Comparison of ENCODE assay signal across 14 mouse cellular contexts in the genomic region with DNA sequence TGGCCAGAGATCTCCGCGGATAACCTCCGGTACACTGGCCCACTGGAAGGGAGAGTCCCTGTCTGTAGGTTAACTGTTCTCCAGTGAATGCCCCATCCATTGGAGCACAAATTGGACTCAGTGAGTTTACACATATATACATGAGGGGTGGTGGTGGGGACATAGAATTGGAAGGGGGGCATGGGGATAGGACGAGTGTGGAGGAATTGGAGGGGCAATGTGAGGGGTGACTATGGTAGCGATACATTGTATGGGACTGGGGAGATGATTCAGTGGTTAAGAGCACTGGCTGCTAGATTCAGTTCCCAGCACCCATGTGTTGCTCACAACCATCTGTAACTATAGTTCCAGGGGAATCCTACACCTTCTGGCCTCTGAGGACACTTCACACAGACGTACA. TPM values are rescaled to one million over a fixed set of nuclear protein-coding genes. Genes with fewer than 3 reads are reported as not detected.
DNase-seq lines count a peak whose midpoint lies in the region; ATAC-seq lines count a peak whose summit lies in the region.
"Had no signal": no experiment of that assay in that cellular context is flagged by ENCODE, and none has a peak within 500 bp of the region (broad histone marks: within the 10 kb centered on the region; RNA-seq: fewer than 3 reads in every experiment).

No protein-coding gene starts in this region.

- peaks cover 12% of the 10 kb centered on the region for H3K4me1 ChIP-seq in heart, embryonic 16.5 days (ENCODE audit: control insufficient read depth, insufficient read depth, low read length)
- peaks cover 41% of the 10 kb centered on the region for H3K4me1 ChIP-seq in midbrain, embryonic 10.5 days
- peaks cover 7% of the 10 kb centered on the region for H3K4me1 ChIP-seq in midbrain, embryonic 14.5 days (ENCODE audit: control insufficient read depth, insufficient read depth, low read length)
- peaks cover 15% of the 10 kb centered on the region for H3K4me1 ChIP-seq in embryonic facial prominence, embryonic 15.5 days
- H3K4me1 ChIP-seq in liver, embryonic 16.5 days (ENCODE audit: control insufficient read depth, low read depth, low read length), result peaks cover 29% of the 10 kb centered on the region

- DNase-seq in heart, postnatal 25 days (ENCODE audit: low spot score), result no peak
- no peak for DNase-seq in midbrain, embryonic 10.5 days (ENCODE audit: low spot score)
- DNase-seq in midbrain, embryonic 14.5 days, result no peak
- DNase-seq in adrenal gland, postnatal 14 days, result no peak
- no peak for DNase-seq in gastrocnemius, adult 8-10 months (ENCODE audit: low spot score in 2 of 2)
- DNase-seq: left cerebral cortex, postnatal 4 days; thymus, postnatal 25 days had no signal

- H3K4me2 ChIP-seq in heart, embryonic 16.5 days (ENCODE audit: low read depth, low read length), result no peak overlapping the region
- no peak overlapping the region for H3K4me2 ChIP-seq in midbrain, embryonic 14.5 days (ENCODE audit: low read length)
- 0 out of 2 replicates have a peak overlapping the region, but pooled peaks have one; percentile 48 for H3K4me2 ChIP-seq in embryonic facial prominence, embryonic 15.5 days (replicated peaks)
- H3K4me2 ChIP-seq in liver, embryonic 16.5 days (ENCODE audit: low read depth, low read length), result 0 out of 2 replicates have a peak overlapping the region, but pooled peaks have one; percentile 42

- intact Hi-C loops in heart, postnatal 25 days (cut with DNase I), result no loop called here

- no peaks in the 10 kb centered on the region for H3K9me3 ChIP-seq in heart, embryonic 16.5 days (replicated peaks; ENCODE audit: control insufficient read depth, low read length)
- no peaks in the 10 kb centered on the region for H3K9me3 ChIP-seq in midbrain, embryonic 10.5 days (replicated peaks)
- H3K9me3 ChIP-seq in midbrain, embryonic 14.5 days (ENCODE audit: control insufficient read depth, low read length), result no peaks in the 10 kb centered on the region
- no peaks in the 10 kb centered on the region for H3K9me3 ChIP-seq in embryonic facial prominence, embryonic 15.5 days (replicated peaks)
- H3K9me3 ChIP-seq in liver, embryonic 16.5 days (replicated peaks; ENCODE audit: control insufficient read depth, low read length), result no peaks in the 10 kb centered on the region
- H3K9me3 ChIP-seq: hindbrain, embryonic 13.5 days; megakaryocyte, embryonic 14.5 days had no signal

- H3K36me3 ChIP-seq in heart, embryonic 16.5 days (ENCODE audit: control insufficient read depth, insufficient read depth), result no peaks in the 10 kb centered on the region
- H3K36me3 ChIP-seq in midbrain, embryonic 10.5 days, result no peaks in the 10 kb centered on the region
- no peaks in the 10 kb centered on the region for H3K36me3 ChIP-seq in midbrain, embryonic 14.5 days (ENCODE audit: control insufficient read depth, insufficient read depth, low read length)
- H3K36me3 ChIP-seq in embryonic facial prominence, embryonic 15.5 days, result no peaks in the 10 kb centered on the region
- H3K36me3 ChIP-seq in liver, embryonic 16.5 days (ENCODE audit: control insufficient read depth, insufficient read depth), result no peaks in the 10 kb centered on the region
- H3K36me3 ChIP-seq: hindbrain, embryonic 13.5 days had no signal

- no peak overlapping the region for H3K9ac ChIP-seq in heart, embryonic 16.5 days (ENCODE audit: low read length)
- no peak overlapping the region for H3K9ac ChIP-seq in midbrain, embryonic 14.5 days (replicated peaks; ENCODE audit: low read length)
- no peak overlapping the region for H3K9ac ChIP-seq in embryonic facial prominence, embryonic 15.5 days
- no peak overlapping the region for H3K9ac ChIP-seq in liver, embryonic 16.5 days (ENCODE audit: low read depth, low read length)

- no peak overlapping the region for H3K4me3 ChIP-seq in heart, embryonic 16.5 days (ENCODE audit: low read length)
- peak overlapping the region; percentile 28; the same call in 1 of the 2 replicates for H3K4me3 ChIP-seq in midbrain, embryonic 10.5 days
- no peak overlapping the region for H3K4me3 ChIP-seq in midbrain, embryonic 14.5 days (replicated peaks; ENCODE audit: low read depth, low read length)
- no peak overlapping the region for H3K4me3 ChIP-seq in embryonic facial prominence, embryonic 15.5 days (replicated peaks)
- 0 out of 2 replicates have a peak overlapping the region, but pooled peaks have one; percentile 30 for H3K4me3 ChIP-seq in liver, embryonic 16.5 days (ENCODE audit: low read depth, low read length)

- H3K27me3 ChIP-seq in heart, embryonic 16.5 days (ENCODE audit: control insufficient read depth, insufficient read depth, low read length), result no peaks in the 10 kb centered on the region
- H3K27me3 ChIP-seq in midbrain, embryonic 10.5 days (ENCODE audit: low read depth, poor library complexity, severe bottlenecking), result peaks cover 12% of the 10 kb centered on the region; the same call in 1 of the 2 replicates
- no peaks in the 10 kb centered on the region for H3K27me3 ChIP-seq in midbrain, embryonic 14.5 days (ENCODE audit: control insufficient read depth, insufficient read depth, low read length)
- no peaks in the 10 kb centered on the region for H3K27me3 ChIP-seq in embryonic facial prominence, embryonic 15.5 days
- H3K27me3 ChIP-seq in liver, embryonic 16.5 days (ENCODE audit: control insufficient read depth, insufficient read depth, low read depth, low read length), result peaks cover 15% of the 10 kb centered on the region; the same call in 1 of the 2 replicates

- peak overlapping the region; percentile 76; the same call in 1 of the 2 replicates for H3K27ac ChIP-seq in heart, embryonic 16.5 days (ENCODE audit: low read length)
- H3K27ac ChIP-seq in midbrain, embryonic 10.5 days (replicated peaks), result peak overlapping the region; percentile 28; the same call in 1 of the 2 replicates
- no peak overlapping the region for H3K27ac ChIP-seq in midbrain, embryonic 14.5 days (replicated peaks; ENCODE audit: low read depth, low read length)
- no peak overlapping the region for H3K27ac ChIP-seq in embryonic facial prominence, embryonic 15.5 days (replicated peaks)
- peak overlapping the region; percentile 64 for H3K27ac ChIP-seq in liver, embryonic 16.5 days (ENCODE audit: low read length)
- H3K27ac ChIP-seq: hindbrain, embryonic 13.5 days had no signal

- 60% methylated on average over 6 of the region's 6 CpGs for WGBS in heart, embryonic 16.5 days
- 53% methylated on average over 6 of the region's 6 CpGs for WGBS in midbrain, embryonic 10.5 days
- WGBS in midbrain, embryonic 14.5 days, result 60% methylated on average over 6 of the region's 6 CpGs
- 60% methylated on average over 6 of the region's 6 CpGs for WGBS in embryonic facial prominence, embryonic 15.5 days
- 48% methylated on average over 6 of the region's 6 CpGs for WGBS in liver, embryonic 16.5 days (ENCODE audit: insufficient replicate concordance)

- no peak for ATAC-seq in heart, embryonic 16.5 days (replicated peaks; ENCODE audit: extremely low read depth, insufficient read depth, low FRiP score)
- no peak for ATAC-seq in midbrain, embryonic 14.5 days (ENCODE audit: low FRiP score, low TSS enrichment)
- ATAC-seq in embryonic facial prominence, embryonic 15.5 days (ENCODE audit: insufficient number of reproducible peaks, low FRiP score, low TSS enrichment, low read depth), result no peak
- ATAC-seq in liver, embryonic 16.5 days (ENCODE audit: low read depth), result no peak
- ATAC-seq: activated CD4-positive, CD25-positive, alpha-beta regulatory T cell, adult 4 months had no signal

RNA-seq across cellular contexts. Expression of gene Ubc, which starts 13.0 kb away (rescaled TPM):
- 928 and 945 TPM in 2 replicates for polyA plus RNA-seq in heart, embryonic 16.5 days (2015; fragmentation: Nextera tagmentation; extraction: Ambion mirVana)
- total RNA-seq in heart, postnatal 25 days (2021), result 1,000 to 10,000 TPM in 1 of 2 experiments, 100 to 1,000 TPM in 1; 907 to 1,197 TPM
- polyA plus RNA-seq in midbrain, embryonic 10.5 days (2016; fragmentation: Nextera tagmentation; extraction: Ambion mirVana), result 957 and 1,129 TPM in 2 replicates
- polyA plus RNA-seq in midbrain, embryonic 14.5 days (2014; fragmentation: Nextera tagmentation; extraction: Ambion mirVana), result 1,251 and 1,332 TPM in 2 replicates
- polyA plus RNA-seq in embryonic facial prominence, embryonic 15.5 days (2015; fragmentation: Nextera tagmentation; extraction: Ambion mirVana), result 1,092 and 1,100 TPM in 2 replicates
- polyA plus RNA-seq in liver, embryonic 16.5 days (2015; fragmentation: Nextera tagmentation; extraction: Ambion mirVana), result 573 and 608 TPM in 2 replicates
- total RNA-seq in adrenal gland, postnatal 14 days (2021), result 1,142 and 1,189 TPM in 2 replicates
- 1,000 to 10,000 TPM; 1,167 to 1,677 (median 1,560) TPM for total RNA-seq in gastrocnemius, adult 8-10 months (2022)

RNA-seq across cellular contexts. Expression of gene Gm10382, which starts 13.9 kb away (rescaled TPM):
- 0.27 and 0.30 TPM in 2 replicates for polyA plus RNA-seq in heart, embryonic 16.5 days (2015; fragmentation: Nextera tagmentation; extraction: Ambion mirVana)
- under 1 TPM in 1 of 2 experiments, not detected in 1; 0.22 TPM for total RNA-seq in heart, postnatal 25 days (2021)
- 0.56 and 0.57 TPM in 2 replicates for polyA plus RNA-seq in midbrain, embryonic 10.5 days (2016; fragmentation: Nextera tagmentation; extraction: Ambion mirVana)
- 0.42 and 0.58 TPM in 2 replicates for polyA plus RNA-seq in midbrain, embryonic 14.5 days (2014; fragmentation: Nextera tagmentation; extraction: Ambion mirVana)
- 0.32 and 0.48 TPM in 2 replicates for polyA plus RNA-seq in embryonic facial prominence, embryonic 15.5 days (2015; fragmentation: Nextera tagmentation; extraction: Ambion mirVana)
- 0.18 and 0.27 TPM in 2 replicates for polyA plus RNA-seq in liver, embryonic 16.5 days (2015; fragmentation: Nextera tagmentation; extraction: Ambion mirVana)
- total RNA-seq in adrenal gland, postnatal 14 days (2021), result 0.26 and 0.49 TPM in 2 replicates
- total RNA-seq in gastrocnemius, adult 8-10 months (2022), result under 1 TPM in 2 of 4 experiments, not detected in 2; 0.31 to 0.34 TPM
- polyA plus RNA-seq: large intestine, adult 2 months had no signal

RNA-seq across cellular contexts. Expression of gene Dhx37, which starts 30.9 kb away (rescaled TPM):
- 8.5 and 10.5 TPM in 2 replicates for polyA plus RNA-seq in heart, embryonic 16.5 days (2015; fragmentation: Nextera tagmentation; extraction: Ambion mirVana)
- 10 to 100 TPM; 10.2 to 10.6 TPM for total RNA-seq in heart, postnatal 25 days (2021)
- polyA plus RNA-seq in midbrain, embryonic 10.5 days (2016; fragmentation: Nextera tagmentation; extraction: Ambion mirVana), result 17.4 and 21.2 TPM in 2 replicates
- polyA plus RNA-seq in midbrain, embryonic 14.5 days (2014; fragmentation: Nextera tagmentation; extraction: Ambion mirVana), result 8.5 and 9.8 TPM in 2 replicates
- polyA plus RNA-seq in embryonic facial prominence, embryonic 15.5 days (2015; fragmentation: Nextera tagmentation; extraction: Ambion mirVana), result 11.3 and 12.7 TPM in 2 replicates
- polyA plus RNA-seq in liver, embryonic 16.5 days (2015; fragmentation: Nextera tagmentation; extraction: Ambion mirVana), result 4.0 and 4.2 TPM in 2 replicates
- total RNA-seq in adrenal gland, postnatal 14 days (2021), result 14.6 and 15.7 TPM in 2 replicates
- total RNA-seq in gastrocnemius, adult 8-10 months (2022), result 1 to 10 TPM; 4.4 to 5.1 (median 4.8) TPM

RNA-seq across cellular contexts. Expression of gene Bri3bp, which starts 38.4 kb away (rescaled TPM):
- polyA plus RNA-seq in heart, embryonic 16.5 days (2015; fragmentation: Nextera tagmentation; extraction: Ambion mirVana), result 44.1 and 45.2 TPM in 2 replicates
- total RNA-seq in heart, postnatal 25 days (2021), result 10 to 100 TPM; 49.0 to 57.6 TPM
- 49.2 and 54.7 TPM in 2 replicates for polyA plus RNA-seq in midbrain, embryonic 10.5 days (2016; fragmentation: Nextera tagmentation; extraction: Ambion mirVana)
- polyA plus RNA-seq in midbrain, embryonic 14.5 days (2014; fragmentation: Nextera tagmentation; extraction: Ambion mirVana), result 26.8 and 37.8 TPM in 2 replicates
- 34.1 and 37.6 TPM in 2 replicates for polyA plus RNA-seq in embryonic facial prominence, embryonic 15.5 days (2015; fragmentation: Nextera tagmentation; extraction: Ambion mirVana)
- polyA plus RNA-seq in liver, embryonic 16.5 days (2015; fragmentation: Nextera tagmentation; extraction: Ambion mirVana), result 18.4 and 20.3 TPM in 2 replicates
- 24.0 and 27.9 TPM in 2 replicates for total RNA-seq in adrenal gland, postnatal 14 days (2021)
- total RNA-seq in gastrocnemius, adult 8-10 months (2022), result 1 to 10 TPM; 3.0 to 4.6 (median 4.1) TPM

Comparison
In these comparisons a context has a peak if more than half of its experiments do, and no peak if none do; other contexts are left out.
1. H3K27ac ChIP-seq: peak in heart, embryonic 16.5 days (single experiment), midbrain, embryonic 10.5 days (single experiment) and liver, embryonic 16.5 days (single experiment); none in midbrain, embryonic 14.5 days (single experiment) and embryonic facial prominence, embryonic 15.5 days (single experiment).
2. H3K4me3 ChIP-seq: peak in midbrain, embryonic 10.5 days (single experiment) and liver, embryonic 16.5 days (single experiment); none in heart, embryonic 16.5 days (single experiment), midbrain, embryonic 14.5 days (single experiment) and embryonic facial prominence, embryonic 15.5 days (single experiment).
3. H3K4me2 ChIP-seq: peak in embryonic facial prominence, embryonic 15.5 days (single experiment) and liver, embryonic 16.5 days (single experiment); none in heart, embryonic 16.5 days (single experiment) and midbrain, embryonic 14.5 days (single experiment).